Mouse (Mus musculus) myocyte (in vitro differentiated cells): ENCODE data around the gene Ssh1.

Experiments
- E2F4 ChIP-seq: IDR thresholded peaks from one replicate; pipeline ENCODE4 v1.6.1; 2011; ENCODE audit warnings: mild to moderate bottlenecking, control low read depth, moderate library complexity; ENCODE audit not compliant: insufficient read depth
- MAX ChIP-seq: IDR thresholded peaks from one replicate; pipeline ENCODE4 v1.6.1; 2011; ENCODE audit warnings: low read depth, mild to moderate bottlenecking, control low read depth
- POLR2A ChIP-seq: IDR thresholded peaks from one replicate; pipeline ENCODE4 v1.6.1; 2011; ENCODE audit warnings: low read depth, mild to moderate bottlenecking, control low read depth, moderate library complexity; ENCODE audit not compliant: insufficient read length
- TCF12 ChIP-seq: IDR thresholded peaks from one replicate; pipeline ENCODE4 v1.6.1; 2011; ENCODE audit warnings: mild to moderate bottlenecking, control low read depth; ENCODE audit not compliant: poor library complexity, insufficient read depth, severe bottlenecking

- no peak for TF ChIP-seq E2F4
- TF ChIP-seq MAX, result no peak
- TF ChIP-seq TCF12, result no peak
- TF ChIP-seq POLR2A, result no peak
Measured at GRCm38 (mm10) chr5:113965659-113966185, 28.0 kb downstream of the Ssh1 start.
